Mouse (Mus musculus): ENCODE results near the gene Lman2l. TPM values are rescaled to one million over a fixed set of nuclear protein-coding genes. Genes with fewer than 3 reads are reported as not detected.

Lman2l gene
- polyA plus RNA-seq, 1 experiment = 25.6 TPM

- Histone ChIP-seq H3K4me1 (ENCODE audit: control insufficient read depth, insufficient read depth, insufficient read length, low read length) (peaks cover 30% of the 10 kb centered on the region), H3K27ac (replicated peaks; ENCODE audit: low read depth, low read length) (peak within 1 kb of the TSS; percentile 76), H3K4me3 (ENCODE audit: insufficient read depth, low read depth, low read length) (peak within 1 kb of the TSS; percentile 98)
Observed at GRCm38 (mm10) chr1:36471181-36472105, 26.4 kb upstream of the Lman2l start, which contains the start of gene Cnnm4. TSS of gene Cnnm4 (plus strand) at chr1:36471620.

- Histone ChIP-seq H3K4me1 (ENCODE audit: control insufficient read depth, insufficient read depth, insufficient read length, low read length) (peaks cover 23% of the 10 kb centered on the region), H3K27ac (replicated peaks; ENCODE audit: low read depth, low read length) (no peak overlapping the region), H3K4me3 (ENCODE audit: insufficient read depth, low read depth, low read length) (no peak overlapping the region)
Observed at GRCm38 (mm10) chr1:36469811-36470444, 24.9 kb upstream of the Lman2l start.

GRCm38 (mm10) chr1:36467446-36467845 is 22.4 kb upstream of the Lman2l start:
- Histone ChIP-seq H3K27ac (replicated peaks; ENCODE audit: low read depth, low read length) (no peak overlapping the region), H3K4me1 (ENCODE audit: control insufficient read depth, insufficient read depth, insufficient read length, low read length) (peaks cover 5% of the 10 kb centered on the region; the same call in 1 of the 2 replicates), H3K4me3 (ENCODE audit: insufficient read depth, low read depth, low read length) (no peak overlapping the region)

GRCm38 (mm10) chr1:36465641-36466160 is 20.6 kb upstream of the Lman2l start:
- H3K4me1 ChIP-seq (ENCODE audit: control insufficient read depth, insufficient read depth, insufficient read length, low read length) = no peaks in the 10 kb centered on the region
- H3K27ac ChIP-seq (replicated peaks; ENCODE audit: low read depth, low read length) = no peak overlapping the region
- no peak overlapping the region for H3K4me3 ChIP-seq (ENCODE audit: insufficient read depth, low read depth, low read length)

GRCm38 (mm10) chr1:36461829-36462228 is 16.8 kb upstream of the Lman2l start:
- no peaks in the 10 kb centered on the region for H3K4me1 ChIP-seq (ENCODE audit: control insufficient read depth, insufficient read depth, insufficient read length, low read length)
- H3K27ac ChIP-seq (replicated peaks; ENCODE audit: low read depth, low read length) = no peak overlapping the region
- H3K4me3 ChIP-seq (ENCODE audit: insufficient read depth, low read depth, low read length) = no peak overlapping the region

DNA sequence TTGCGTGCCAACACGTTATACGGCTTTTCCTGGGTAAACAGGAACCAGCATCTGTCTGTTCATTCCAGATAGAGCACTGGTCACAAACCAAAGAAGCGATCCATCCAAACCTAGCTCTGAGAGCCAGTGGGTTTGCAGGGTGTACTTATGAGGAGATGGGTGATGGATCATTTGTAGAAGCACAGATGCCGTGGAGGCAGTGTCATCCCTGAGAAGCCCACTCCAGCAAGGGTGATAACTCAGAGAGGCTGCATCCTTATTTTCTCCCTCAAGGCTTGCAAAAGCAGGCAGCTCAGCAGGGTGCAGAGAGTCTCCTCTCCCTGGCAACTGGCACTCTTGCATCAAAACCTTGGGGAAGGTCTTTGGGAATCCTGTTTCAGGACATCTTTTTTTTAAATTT is 13.1 kb upstream of the Lman2l start:
- Histone ChIP-seq H3K4me1 (ENCODE audit: control insufficient read depth, insufficient read depth, insufficient read length, low read length) (no peaks in the 10 kb centered on the region), H3K4me3 (ENCODE audit: insufficient read depth, low read depth, low read length) (no peak overlapping the region), H3K27ac (replicated peaks; ENCODE audit: low read depth, low read length) (no peak overlapping the region)

- Histone ChIP-seq H3K27ac (replicated peaks; ENCODE audit: low read depth, low read length) (no peak overlapping the region), H3K4me1 (ENCODE audit: control insufficient read depth, insufficient read depth, insufficient read length, low read length) (no peaks in the 10 kb centered on the region), H3K4me3 (ENCODE audit: insufficient read depth, low read depth, low read length) (no peak overlapping the region)
Observed at GRCm38 (mm10) chr1:36457388-36458014, 12.4 kb upstream of the Lman2l start.

DNA sequence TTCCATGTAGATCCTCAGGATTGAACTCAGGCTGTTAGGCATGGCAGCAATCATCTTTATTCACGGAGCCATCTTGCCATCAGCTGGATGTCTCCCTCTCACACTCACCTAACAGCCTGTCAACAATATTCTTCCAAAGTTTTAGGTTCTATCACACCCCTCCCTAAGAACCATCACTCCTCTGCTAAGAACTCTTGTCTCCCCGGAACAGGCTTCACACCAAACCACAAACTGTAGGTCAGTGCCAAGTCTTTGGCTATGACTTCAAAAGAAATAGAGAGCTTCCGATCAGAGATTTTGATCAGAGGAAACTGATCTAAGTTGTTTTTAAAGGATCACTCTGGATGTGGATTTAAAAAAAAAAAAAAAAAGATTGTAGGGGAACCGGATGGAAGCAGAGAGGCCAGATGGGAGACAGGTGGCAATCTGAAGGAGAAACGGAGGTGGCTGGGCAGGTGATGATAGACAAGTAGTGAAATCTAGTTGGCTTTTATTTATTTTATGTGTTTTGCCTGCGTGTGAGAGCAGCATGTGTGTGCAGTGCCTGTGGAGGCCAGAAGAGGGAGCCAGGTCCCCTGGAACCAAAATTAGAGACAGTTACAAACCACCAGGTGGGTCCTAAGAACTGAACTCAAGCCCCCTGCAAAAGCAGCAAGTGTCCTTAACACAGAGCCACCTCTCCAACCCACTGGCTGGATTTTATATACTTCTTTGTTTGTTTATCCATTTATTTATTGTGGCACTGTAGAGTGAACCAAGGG is 9.2 kb upstream of the Lman2l start:
- no peak overlapping the region for H3K27ac ChIP-seq (replicated peaks; ENCODE audit: low read depth, low read length)
- H3K4me3 ChIP-seq (ENCODE audit: insufficient read depth, low read depth, low read length) = no peak overlapping the region
- no peaks in the 10 kb centered on the region for H3K4me1 ChIP-seq (ENCODE audit: control insufficient read depth, insufficient read depth, insufficient read length, low read length)

DNA sequence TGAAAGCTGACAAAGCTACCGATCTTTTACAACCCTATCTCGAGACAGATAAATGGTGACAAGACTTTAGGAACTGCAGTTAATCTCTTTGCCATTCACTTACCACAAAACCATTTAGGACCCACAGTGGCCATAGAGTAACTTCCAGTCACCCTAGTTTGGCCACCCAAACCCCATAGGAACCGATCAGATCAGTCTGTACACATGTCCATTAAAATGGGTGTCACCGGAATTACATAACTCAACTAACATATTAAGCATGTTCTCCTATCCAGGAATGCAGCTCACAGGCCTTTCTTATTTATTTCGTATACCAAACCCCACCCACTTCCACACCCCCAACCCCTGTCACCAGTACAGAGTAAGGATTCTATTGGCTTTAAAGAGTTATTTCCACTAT is 1.8 kb upstream of the Lman2l start:
- H3K4me3 ChIP-seq (ENCODE audit: insufficient read depth, low read depth, low read length) = no peak overlapping the region
- 0 out of 2 replicates have a peak, but pooled peaks cover 3% of the 10 kb centered on the region for H3K4me1 ChIP-seq (ENCODE audit: control insufficient read depth, insufficient read depth, insufficient read length, low read length)
- no peak overlapping the region; the same call in 1 of the 2 replicates for H3K27ac ChIP-seq (replicated peaks; ENCODE audit: low read depth, low read length)

DNA sequence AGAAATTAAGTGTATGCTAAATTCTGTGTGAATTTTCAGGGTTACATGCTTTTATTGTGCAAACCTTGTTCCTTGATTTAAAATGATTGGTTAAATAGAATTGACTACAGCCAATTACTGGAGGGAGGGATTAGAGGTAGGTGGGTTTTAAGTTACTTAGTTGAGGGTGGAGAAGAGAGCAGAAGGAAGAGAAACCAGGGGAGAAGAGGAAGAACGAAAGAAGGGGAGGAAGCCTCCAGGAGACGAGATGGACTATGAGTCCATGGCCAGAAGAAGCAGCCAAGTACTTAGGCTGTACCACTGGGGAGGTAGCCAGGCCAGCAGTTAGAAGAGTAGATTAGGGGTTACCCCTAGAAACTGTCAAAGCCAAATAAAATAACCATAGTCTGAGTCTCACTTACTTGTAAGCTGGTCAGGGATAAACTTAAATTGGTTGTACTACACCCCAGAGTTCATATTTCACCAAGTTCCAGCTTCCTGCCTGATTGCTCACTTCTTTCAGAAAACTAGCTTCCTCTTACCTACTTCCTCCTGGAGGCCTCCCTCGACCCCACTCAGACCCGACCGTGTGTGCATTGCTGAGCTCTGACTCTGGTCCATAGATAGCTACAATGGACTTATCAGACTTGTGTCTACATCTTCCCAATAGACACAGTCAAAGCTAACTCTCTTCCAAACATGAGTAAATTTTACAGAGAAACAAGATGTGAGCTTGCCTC is 1.2 kb upstream of the Lman2l start:
- Histone ChIP-seq H3K4me3 (ENCODE audit: insufficient read depth, low read depth, low read length) (no peak overlapping the region), H3K4me1 (ENCODE audit: control insufficient read depth, insufficient read depth, insufficient read length, low read length) (peaks cover 5% of the 10 kb centered on the region; the same call in 1 of the 2 replicates), H3K27ac (replicated peaks; ENCODE audit: low read depth, low read length) (no peak overlapping the region; the same call in 1 of the 2 replicates)

GRCm38 (mm10) chr1:36445508-36445907 is 437 bp upstream of the Lman2l start:
- H3K4me1 ChIP-seq (ENCODE audit: control insufficient read depth, insufficient read depth, insufficient read length, low read length) = peaks cover 6% of the 10 kb centered on the region; the same call in 1 of the 2 replicates
- H3K4me3 ChIP-seq (ENCODE audit: insufficient read depth, low read depth, low read length) = no peak overlapping the region
- no peak overlapping the region for H3K27ac ChIP-seq (replicated peaks; ENCODE audit: low read depth, low read length)

GRCm38 (mm10) chr1:36441101-36441500 is 4.0 kb downstream of the Lman2l start:
- no peak overlapping the region for H3K4me3 ChIP-seq (ENCODE audit: insufficient read depth, low read depth, low read length)
- H3K27ac ChIP-seq (replicated peaks; ENCODE audit: low read depth, low read length) = no peak overlapping the region
- H3K4me1 ChIP-seq (ENCODE audit: control insufficient read depth, insufficient read depth, insufficient read length, low read length) = peaks cover 6% of the 10 kb centered on the region; the same call in 1 of the 2 replicates

GRCm38 (mm10) chr1:36437223-36437622 is 7.8 kb downstream of the Lman2l start:
- Histone ChIP-seq H3K4me3 (ENCODE audit: insufficient read depth, low read depth, low read length) (no peak overlapping the region), H3K27ac (replicated peaks; ENCODE audit: low read depth, low read length) (no peak overlapping the region)

DNA sequence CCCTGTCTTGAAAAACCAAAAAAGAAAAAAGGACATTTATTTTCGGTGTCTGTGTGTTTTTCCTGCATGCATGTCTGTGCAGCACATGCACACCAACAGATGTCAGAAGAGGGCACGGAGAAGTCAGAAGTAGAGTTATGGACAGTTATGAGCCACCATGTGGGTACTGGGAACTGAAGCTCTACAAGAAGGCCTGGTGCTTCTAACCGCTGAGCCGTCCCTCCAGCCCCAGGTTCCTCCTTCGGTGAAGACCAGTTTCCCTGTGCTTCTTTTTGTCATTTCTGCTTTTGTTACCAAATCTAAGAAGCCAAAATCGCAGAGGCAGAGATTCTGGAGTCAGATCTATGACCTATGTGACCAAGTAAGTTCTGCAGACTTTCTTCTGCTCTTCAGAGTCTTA is 8.6 kb downstream of the Lman2l start:
- no peak overlapping the region for H3K4me3 ChIP-seq (ENCODE audit: insufficient read depth, low read depth, low read length)
- H3K4me1 ChIP-seq (ENCODE audit: control insufficient read depth, insufficient read depth, insufficient read length, low read length) = peaks cover 3% of the 10 kb centered on the region; the same call in 1 of the 2 replicates
- no peak overlapping the region for H3K27ac ChIP-seq (replicated peaks; ENCODE audit: low read depth, low read length)

More at GRCm38 (mm10) chr1:36437223-36437622, 7.8 kb downstream of the Lman2l start:
- H3K4me1 ChIP-seq (ENCODE audit: control insufficient read depth, insufficient read depth, insufficient read length, low read length) = peaks cover 3% of the 10 kb centered on the region; the same call in 1 of the 2 replicates

Measured in brown adipose tissue, adult 24 weeks (tissue).